Mouse (Mus musculus): ENCODE data around the gene Llph.

- TF ChIP-seq POLR2A (IDR thresholded peaks at IDR 0.05; ENCODE audit: low read depth, low read length), result no peak
- no peak for TF ChIP-seq CTCF (IDR thresholded peaks at IDR 0.05; ENCODE audit: borderline replicate concordance, insufficient read depth, low read length)
These were observed 6.1 kb upstream of the Llph start for GRCm38 (mm10) chr10:120220776-120221175.
